Mouse (Mus musculus) liver, embryonic 14.5 days (tissue): ENCODE results near the gene Gnai3.

Experiments used
- CTCF ChIP-seq: IDR thresholded peaks from 2 replicates; pipeline ENCODE4 v1.5.1; 2016; ENCODE audit warnings: antibody characterized with exemption, low read depth, control low read depth
- EP300 ChIP-seq: IDR thresholded peaks from 2 replicates; pipeline ENCODE4 v1.6.1; 2016; ENCODE audit warnings: antibody characterized with exemption, low read depth

GRCm38 (mm10) chr3:108186098-108187047, 40.4 kb upstream of the Gnai3 start, which contains the start of gene Amigo1:
- TF ChIP-seq CTCF (no peak), EP300 (no peak)
